Mouse (Mus musculus) megakaryocyte progenitor cell, adult 5-6 weeks (primary cell): ENCODE data around the gene Thtpa. TPM values are rescaled to one million over a fixed set of nuclear protein-coding genes. Genes with fewer than 3 reads are reported as not detected.

Experiments used
- ATAC-seq: replicated peaks from 2 replicates; pipeline ENCODE4 v1.8.0; 2016; ENCODE audit warnings: mild to moderate bottlenecking, moderate TSS enrichment, inconsistent platforms; ENCODE audit not compliant: poor library complexity
- total RNA-seq, 2 experiments: library from RNA; stranded (forward) in 1 of 2; stranded (reverse) in 1 of 2; fragments of 157-497, 149-512 nt in 1 of 2; fragments of 200-1000 nt in 1 of 2; gene quantifications; 2 replicates each; pipeline versions ENCODE4 v1.2.3 to v1.2.4; 2015 to 2017

Gene Thtpa
- total RNA-seq, 2 experiments from 2014 or later = 7.3 to 10.9 TPM

DNA sequence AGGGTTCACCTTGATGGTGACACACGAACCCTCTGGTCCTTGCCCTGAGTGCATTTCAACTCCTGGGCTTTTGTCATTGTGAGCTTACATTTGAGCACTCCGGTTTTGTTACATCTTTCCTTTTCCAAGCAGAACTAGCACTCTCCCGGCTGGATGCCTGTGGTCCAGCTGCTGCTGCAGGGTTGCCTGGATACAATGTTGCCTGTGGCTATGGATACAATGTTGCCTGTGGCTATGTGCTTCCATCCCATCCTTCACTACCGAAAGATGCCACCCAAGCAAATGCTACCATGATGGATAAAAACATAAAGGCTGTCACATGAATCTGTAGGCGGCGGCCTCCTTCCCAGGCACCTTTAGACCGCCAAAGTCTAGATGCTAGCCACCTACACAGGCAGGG is 31.9 kb downstream of the Thtpa start:
- ATAC-seq = no peak

DNA sequence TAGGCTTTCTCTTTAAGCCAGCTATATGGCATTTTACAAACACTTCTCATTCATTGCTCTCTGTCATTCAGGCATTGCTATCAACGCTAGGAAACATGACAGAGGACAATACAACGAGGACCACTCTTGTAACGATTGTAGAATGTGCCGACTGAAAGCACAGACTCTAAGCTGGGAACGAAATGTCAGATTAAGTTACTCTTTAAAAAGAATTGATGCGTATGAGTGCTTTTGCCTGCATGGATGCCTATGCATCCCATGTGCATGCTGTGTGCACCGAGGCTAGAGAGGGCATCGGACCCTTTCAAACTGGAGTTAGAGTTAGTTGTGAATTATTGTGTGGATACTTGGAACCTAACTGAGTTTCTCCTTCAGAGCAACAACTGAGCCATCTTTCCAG is 41.1 kb downstream of the Thtpa start:
- no peak for ATAC-seq

DNA sequence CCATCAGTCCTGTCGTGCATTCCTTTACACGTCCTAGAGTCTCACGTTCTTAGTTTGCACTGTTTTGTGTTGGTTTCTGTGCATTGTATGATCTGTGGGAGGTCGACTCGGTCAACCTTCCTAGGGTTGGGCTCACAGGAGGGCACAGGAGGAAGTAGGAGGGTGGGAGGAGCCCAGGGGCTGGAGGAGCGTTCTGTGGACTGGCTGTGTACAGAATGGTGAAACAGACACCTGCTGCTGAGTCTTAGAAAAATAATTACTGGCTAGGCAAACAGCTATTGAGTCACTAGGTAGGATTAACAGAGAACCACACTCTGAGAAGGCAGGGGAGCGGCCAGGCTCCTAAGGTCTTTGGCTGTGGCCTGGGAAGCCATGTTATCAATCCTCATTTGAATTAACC is 44.7 kb downstream of the Thtpa start:
- ATAC-seq = peak; percentile 66; the same call in 1 of the 2 replicates

DNA sequence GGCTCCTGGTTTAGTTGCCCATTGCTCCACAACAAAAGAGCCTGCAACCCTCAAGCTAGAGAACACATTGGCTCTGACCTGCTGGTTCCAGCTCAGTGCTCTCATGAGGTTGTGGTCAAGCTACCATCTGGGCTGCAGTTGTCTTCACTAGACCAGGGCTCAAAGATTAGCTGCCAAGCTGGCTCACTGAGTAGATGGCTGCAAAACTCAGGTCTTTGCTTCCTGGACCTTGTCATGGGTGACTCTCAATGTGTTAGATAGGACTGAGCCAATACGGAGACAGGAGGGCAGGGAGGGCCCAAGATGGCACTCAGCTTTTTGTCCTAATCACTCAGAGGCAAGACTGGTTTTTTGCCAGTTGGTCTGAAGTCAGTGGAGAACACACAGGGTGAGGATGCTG is 51.7 kb downstream of the Thtpa start:
- ATAC-seq = no peak

DNA sequence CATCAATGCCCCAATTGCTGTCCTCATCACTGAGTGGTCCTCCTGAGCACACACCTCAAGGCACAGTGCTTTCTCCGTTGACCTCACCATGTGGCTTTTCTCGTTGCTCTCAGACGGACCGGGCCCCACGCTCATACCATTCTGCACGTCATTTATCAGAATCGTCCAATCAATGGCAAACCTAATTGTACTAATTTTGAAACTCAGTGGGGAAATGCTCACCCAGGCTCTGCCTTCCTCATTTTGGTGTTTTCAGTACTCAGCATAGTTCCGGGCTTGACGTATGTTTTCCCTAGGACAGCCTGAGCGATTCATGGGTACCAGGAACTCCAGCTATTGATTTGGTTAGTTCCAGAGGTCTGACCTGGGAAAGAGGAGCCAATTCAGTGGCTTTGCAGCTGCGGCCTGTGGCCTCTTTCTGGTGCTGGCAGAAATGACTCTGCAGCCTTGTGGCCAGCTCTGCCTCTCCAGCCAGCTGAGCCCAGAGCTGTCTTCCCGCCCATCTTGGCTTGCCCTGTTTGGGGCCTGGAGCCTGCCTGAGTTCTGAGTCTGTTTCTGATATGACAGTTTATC is 52.3 kb downstream of the Thtpa start:
- peak; percentile 65 for ATAC-seq

DNA sequence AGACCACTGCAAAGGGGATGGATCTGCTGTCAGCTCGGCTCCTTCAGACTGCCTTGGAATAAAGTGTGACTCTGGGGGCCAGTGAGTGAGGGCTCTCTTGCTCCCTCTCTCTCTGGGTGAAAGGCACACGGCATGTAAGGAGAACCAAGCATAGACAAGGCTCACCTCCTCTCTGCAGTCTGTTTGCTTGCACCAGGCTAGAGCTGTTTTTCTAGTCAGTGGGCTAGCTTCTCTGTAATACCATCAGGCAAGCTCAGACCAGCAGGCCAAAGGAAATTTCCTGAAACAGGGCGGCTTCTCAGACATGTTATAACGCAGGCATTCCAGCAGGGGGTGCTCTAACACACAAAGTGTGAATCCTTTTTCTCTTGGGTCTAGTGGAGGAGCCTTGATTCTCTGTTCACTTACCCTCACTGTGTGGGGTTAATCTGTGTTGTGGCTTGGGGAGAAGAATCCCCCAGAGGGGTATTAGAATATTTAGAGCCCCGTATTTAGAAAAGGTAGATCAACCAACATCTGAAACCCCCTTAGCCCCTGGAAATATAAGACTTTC is 53.9 kb downstream of the Thtpa start:
- peak; percentile 69 for ATAC-seq

Other genes starting within 250 kb of the Thtpa start
- 9.6 and 20.5 TPM in 2 replicates for gene Homez, start 223.8 kb upstream of the Thtpa start, total RNA-seq (2015)
- 10.0 and 15.0 TPM in 2 replicates for gene Homez, start 223.8 kb upstream of the Thtpa start, total RNA-seq (2017)
- 19.0 and 26.3 TPM in 2 replicates for gene Ppp1r3e, start 217.2 kb upstream of the Thtpa start, total RNA-seq (2015)
- gene Ppp1r3e, start 217.2 kb upstream of the Thtpa start, total RNA-seq (2017) = 2.8 and 5.0 TPM in 2 replicates
- gene Bcl2l2, start 211.4 kb upstream of the Thtpa start, total RNA-seq (2015) = 3.5 and 4.0 TPM in 2 replicates
- 7.2 and 9.5 TPM in 2 replicates for gene Bcl2l2, start 211.4 kb upstream of the Thtpa start, total RNA-seq (2017)
- not detected in 2 replicates for gene Gm20521, start 211.3 kb upstream of the Thtpa start, total RNA-seq (2015)
- 0.30 and 1.5 TPM in 2 replicates for gene Gm20521, start 211.3 kb upstream of the Thtpa start, total RNA-seq (2017)
- 103 and 113 TPM in 2 replicates for gene Pabpn1, start 202.3 kb upstream of the Thtpa start, total RNA-seq (2015)
- 320 and 416 TPM in 2 replicates for gene Pabpn1, start 202.3 kb upstream of the Thtpa start, total RNA-seq (2017)
- 1.3 and 3.0 TPM in 2 replicates for gene Slc22a17, start 181.7 kb upstream of the Thtpa start, total RNA-seq (2015)
- gene Slc22a17, start 181.7 kb upstream of the Thtpa start, total RNA-seq (2017) = 1.3 and 1.4 TPM in 2 replicates
- gene Efs, start 168.7 kb upstream of the Thtpa start, total RNA-seq (2015) = not detected in 2 replicates
- not detected in 2 replicates for gene Efs, start 168.7 kb upstream of the Thtpa start, total RNA-seq (2017)
- gene Il25, start 162.1 kb upstream of the Thtpa start, total RNA-seq (2015) = not detected in 2 replicates
- not detected in 2 replicates for gene Il25, start 162.1 kb upstream of the Thtpa start, total RNA-seq (2017)
- gene Cmtm5, start 158.5 kb upstream of the Thtpa start, total RNA-seq (2015) = not detected in 2 replicates
- gene Cmtm5, start 158.5 kb upstream of the Thtpa start, total RNA-seq (2017) = not detected in 2 replicates
- gene Myh6, start 127.9 kb upstream of the Thtpa start, total RNA-seq (2015) = not detected in 2 replicates
- gene Myh6, start 127.9 kb upstream of the Thtpa start, total RNA-seq (2017) = not detected in 2 replicates
- gene Gm17428, start 117.9 kb upstream of the Thtpa start, total RNA-seq (2015) = not detected in 2 replicates
- gene Gm17428, start 117.9 kb upstream of the Thtpa start, total RNA-seq (2017) = not detected in 2 replicates
- not detected in 2 replicates for gene Myh7, start 100.2 kb upstream of the Thtpa start, total RNA-seq (2015)
- gene Myh7, start 100.2 kb upstream of the Thtpa start, total RNA-seq (2017) = not detected in 2 replicates
- gene Ngdn, start 79.3 kb upstream of the Thtpa start, total RNA-seq (2015) = 57.0 and 72.1 TPM in 2 replicates
- 58.4 and 63.3 TPM in 2 replicates for gene Ngdn, start 79.3 kb upstream of the Thtpa start, total RNA-seq (2017)
- 2.5 and 3.1 TPM in 2 replicates for gene Zfhx2, start 2.5 kb upstream of the Thtpa start, total RNA-seq (2015)
- gene Zfhx2, start 2.5 kb upstream of the Thtpa start, total RNA-seq (2017) = 0.75 and 1.1 TPM in 2 replicates
- gene Ap1g2, start 11.8 kb downstream of the Thtpa start, total RNA-seq (2015) = 31.3 and 52.7 TPM in 2 replicates
- gene Ap1g2, start 11.8 kb downstream of the Thtpa start, total RNA-seq (2017) = 17.4 and 18.3 TPM in 2 replicates
- not detected in 2 replicates for gene Jph4, start 22.2 kb downstream of the Thtpa start, total RNA-seq (2015)
- not detected in 2 replicates for gene Jph4, start 22.2 kb downstream of the Thtpa start, total RNA-seq (2017)
- gene Dhrs2, start 127.2 kb downstream of the Thtpa start, total RNA-seq (2015) = not detected in 2 replicates
- gene Dhrs2, start 127.2 kb downstream of the Thtpa start, total RNA-seq (2017) = not detected in 2 replicates